Mouse (Mus musculus) MEL (cell line): Measurements from ENCODE around the gene Gm20388. TPM values are rescaled to one million over a fixed set of nuclear protein-coding genes. Genes with fewer than 3 reads are reported as not detected.

Experiments used
- DNase-seq: peaks from one replicate; pipeline ENCODE4 v3.0.0; 2011; ENCODE audit warnings: low read depth, low spot score
- H3K27ac ChIP-seq: 2 replicates; pipeline ENCODE4 v1.5.1; 2012; ENCODE audit warnings: low read depth, mild to moderate bottlenecking, control low read depth, low read length, moderate library complexity; ENCODE audit not compliant: control insufficient read depth
- H3K27me3 ChIP-seq, 2 experiments: fragments of 150-350 bp in 1 of 2; sonication (generic) in 1 of 2; 2 replicates each; pipeline ENCODE4 v1.6.1; 2012; ENCODE audit warnings: low read length in 2 of 2, mild to moderate bottlenecking in 2 of 2, improper control_type of control experiment in 1 of 2, moderate library complexity in 1 of 2; ENCODE audit not compliant: insufficient read depth in 2 of 2, control insufficient read depth in 1 of 2
- H3K36me3 ChIP-seq, 2 experiments: 2 replicates each; pipeline ENCODE4 v1.6.1; 2012 to 2014; ENCODE audit warnings: low read length in 2 of 2, improper control_type of control experiment in 1 of 2, inconsistent platforms in 1 of 2, mild to moderate bottlenecking in 1 of 2; ENCODE audit not compliant: insufficient read depth in 2 of 2, control insufficient read depth in 1 of 2
- H3K4me1 ChIP-seq, 2 experiments: fragments of 150-350 bp in 1 of 2; sonication (generic) in 1 of 2; 2 replicates each; pipeline ENCODE4 v1.6.1; 2012; ENCODE audit warnings: low read length in 2 of 2, improper control_type of control experiment in 1 of 2, mild to moderate bottlenecking in 1 of 2; ENCODE audit not compliant: insufficient read depth in 2 of 2, control insufficient read depth in 1 of 2
- H3K4me3 ChIP-seq, 2 experiments: fragments of 150-350 bp in 1 of 2; sonication (generic) in 1 of 2; 2 replicates each; pipeline ENCODE4 v1.5.1; 2012; ENCODE audit warnings: low read depth in 2 of 2, low read length in 2 of 2, mild to moderate bottlenecking in 2 of 2, moderate library complexity in 2 of 2, control low read depth in 1 of 2, improper control_type of control experiment in 1 of 2; ENCODE audit not compliant: control insufficient read depth in 1 of 2, insufficient read depth in 1 of 2
- H3K79me2 ChIP-seq: 2 replicates; pipeline ENCODE4 v1.6.1; 2012; ENCODE audit warnings: mild to moderate bottlenecking, low read length, moderate library complexity; ENCODE audit not compliant: control insufficient read depth, poor library complexity, insufficient read depth
- H3K9ac ChIP-seq: 2 replicates; pipeline ENCODE4 v1.6.1; 2012; ENCODE audit warnings: low read depth, mild to moderate bottlenecking, control low read depth, low read length, moderate library complexity; ENCODE audit not compliant: control insufficient read depth, poor library complexity, severe bottlenecking
- H3K9me3 ChIP-seq: fragments of 150-350 bp; sonication (generic); replicated peaks from 2 replicates; pipeline ENCODE4 v1.6.1; 2012; ENCODE audit warnings: mild to moderate bottlenecking, low read length, improper control_type of control experiment, moderate library complexity; ENCODE audit not compliant: insufficient read depth
- CHD1 ChIP-seq: IDR thresholded peaks from 2 replicates; pipeline ENCODE4 v1.6.1; 2012; ENCODE audit warnings: low read depth, mild to moderate bottlenecking, inconsistent platforms, low read length, improper control_type of control experiment
- ELF1 ChIP-seq: IDR thresholded peaks from 2 replicates; pipeline ENCODE4 v1.6.1; 2014; ENCODE audit warnings: low read depth, mild to moderate bottlenecking, inconsistent platforms, low read length, improper control_type of control experiment, moderate library complexity
- MAFK ChIP-seq: IDR thresholded peaks from 2 replicates; pipeline ENCODE4 v1.6.1; 2011; ENCODE audit warnings: low read depth, mild to moderate bottlenecking, low read length, improper control_type of control experiment, borderline replicate concordance
- MAZ ChIP-seq: IDR thresholded peaks from 2 replicates; pipeline ENCODE4 v1.6.1; 2012; ENCODE audit warnings: low read depth, mild to moderate bottlenecking, inconsistent platforms, low read length, improper control_type of control experiment
- MXI1 ChIP-seq: IDR thresholded peaks from 2 replicates; pipeline ENCODE4 v1.6.1; 2011; ENCODE audit warnings: mild to moderate bottlenecking, low read depth, low read length, improper control_type of control experiment
- MYB ChIP-seq: IDR thresholded peaks from 2 replicates; pipeline ENCODE4 v1.6.1; 2011; ENCODE audit warnings: mild to moderate bottlenecking, low read depth, low read length, improper control_type of control experiment
- POLR2A ChIP-seq, 2 experiments: IDR thresholded peaks; 2 replicates each; pipeline ENCODE4 v1.6.1; 2011 to 2012; ENCODE audit warnings: low read length in 2 of 2, mild to moderate bottlenecking in 2 of 2, control low read depth in 1 of 2, improper control_type of control experiment in 1 of 2, low read depth in 1 of 2, moderate library complexity in 1 of 2; ENCODE audit not compliant: control insufficient read depth in 1 of 2, insufficient read depth in 1 of 2, poor library complexity in 1 of 2
- POLR2AphosphoS2 ChIP-seq: IDR thresholded peaks from 2 replicates; pipeline ENCODE4 v1.6.1; 2011; ENCODE audit warnings: low read length, improper control_type of control experiment
- RCOR1 ChIP-seq: IDR thresholded peaks from 2 replicates; pipeline ENCODE4 v1.6.1; 2012; ENCODE audit warnings: low read depth, mild to moderate bottlenecking, inconsistent platforms, low read length, improper control_type of control experiment
- SIN3A ChIP-seq: IDR thresholded peaks from 2 replicates; pipeline ENCODE4 v1.6.1; 2012; ENCODE audit warnings: low read length, improper control_type of control experiment, inconsistent platforms
- SMC3 ChIP-seq: IDR thresholded peaks from 2 replicates; pipeline ENCODE4 v1.6.1; 2011; ENCODE audit warnings: low read depth, low read length, improper control_type of control experiment
- TAL1 ChIP-seq: IDR thresholded peaks from 2 replicates; pipeline ENCODE4 v1.6.1; 2012; ENCODE audit warnings: mild to moderate bottlenecking, inconsistent platforms, low read length, moderate library complexity, mixed read lengths
- UBTF ChIP-seq: IDR thresholded peaks from 2 replicates; pipeline ENCODE4 v1.6.1; 2012; ENCODE audit warnings: low read depth, mild to moderate bottlenecking, inconsistent platforms, low read length, improper control_type of control experiment, moderate library complexity, borderline replicate concordance; ENCODE audit not compliant: insufficient read depth
- USF1 ChIP-seq: IDR thresholded peaks from 2 replicates; pipeline ENCODE4 v1.6.1; 2014; ENCODE audit warnings: low read depth, mild to moderate bottlenecking, inconsistent platforms, low read length, improper control_type of control experiment, moderate library complexity
- ZC3H11A ChIP-seq: IDR thresholded peaks from 2 replicates; pipeline ENCODE4 v1.6.1; 2012; ENCODE audit warnings: low read depth, mild to moderate bottlenecking, inconsistent platforms, low read length, improper control_type of control experiment
- ZKSCAN1 ChIP-seq: IDR thresholded peaks from 2 replicates; pipeline ENCODE4 v1.6.1; 2012; ENCODE audit warnings: low read depth, mild to moderate bottlenecking, inconsistent platforms, low read length, improper control_type of control experiment, moderate library complexity
- ZMIZ1 ChIP-seq: IDR thresholded peaks from 2 replicates; pipeline ENCODE4 v1.6.1; 2012; ENCODE audit warnings: low read depth, mild to moderate bottlenecking, inconsistent platforms, low read length, improper control_type of control experiment, moderate library complexity
- polyA plus RNA-seq, 2 experiments: library from polyadenylated mRNA; stranded (reverse) in 1 of 2; unstranded in 1 of 2; fragments of >175 nt in 1 of 2; fragments of >200 nt in 1 of 2; gene quantifications; 2 replicates each; pipeline versions ENCODE4 v1.2.1 to v1.2.4; 2012; ENCODE audit warnings: low replicate concordance in 2 of 2, low read depth in 1 of 2; ENCODE audit not compliant: insufficient read length in 2 of 2, insufficient read depth in 1 of 2, missing spikeins in 1 of 2
- total RNA-seq: library from RNA; depleted of rRNA; stranded (reverse); fragments of 300-350 nt; gene quantifications from 2 replicates; pipeline ENCODE4 v1.2.3, GENCODE M21; 2012

Gene Gm20388
- total and polyA plus RNA-seq, 3 experiments, result 11.1 to 17.8 TPM; not detected in 1

GRCm38 (mm10) chr8:123758935-123759334, 3848.3 kb downstream of the Gm20388 start:
- peaks cover 0 to 7% of the 10 kb centered on the region in 2 experiments; a peak in 3 of 4 replicates for H3K27me3 ChIP-seq
- no peak overlapping the region for H3K9ac ChIP-seq
- H3K27ac ChIP-seq, result no peak overlapping the region
- no peaks in the 10 kb centered on the region for H3K9me3 ChIP-seq
- no peak overlapping the region for H3K4me3 ChIP-seq
- H3K4me1 ChIP-seq, result no peaks in the 10 kb centered on the region
- DNase-seq, result no peak
- H3K79me2 ChIP-seq, result no peaks in the 10 kb centered on the region
- no peaks in the 10 kb centered on the region for H3K36me3 ChIP-seq
- no peak for TF ChIP-seq MXI1
- no peak for TF ChIP-seq ZC3H11A
- TF ChIP-seq MAZ, result no peak

- no peak overlapping the region for H3K27ac ChIP-seq
- H3K27me3 ChIP-seq, result peaks cover 0 to 7% of the 10 kb centered on the region in 2 experiments; a peak in 3 of 4 replicates
- no peaks in the 10 kb centered on the region for H3K9me3 ChIP-seq
- no peaks in the 10 kb centered on the region for H3K4me1 ChIP-seq
- no peak overlapping the region for H3K4me3 ChIP-seq
- no peaks in the 10 kb centered on the region for H3K79me2 ChIP-seq
- no peak for DNase-seq
- no peaks in the 10 kb centered on the region for H3K36me3 ChIP-seq
- no peak overlapping the region for H3K9ac ChIP-seq
- no peak for TF ChIP-seq ELF1
- no peak for TF ChIP-seq MAZ
- no peak for TF ChIP-seq ZKSCAN1
- no peak for TF ChIP-seq UBTF
- TF ChIP-seq POLR2AphosphoS2, result no peak
- no peak for TF ChIP-seq RCOR1
- no peak for TF ChIP-seq MAFK
- TF ChIP-seq MYB, result no peak
- no peak for TF ChIP-seq SMC3
- TF ChIP-seq ZC3H11A, result no peak
- no peak for TF ChIP-seq POLR2A (IDR thresholded peaks at IDR 0.05; ENCODE audit: control insufficient read depth in 1 of 2, insufficient read depth in 1 of 2, low read depth in 1 of 2, low read length in 2 of 2, poor library complexity in 1 of 2)
- TF ChIP-seq CHD1, result no peak
- TF ChIP-seq SIN3A, result no peak
- TF ChIP-seq USF1, result no peak
- no peak for TF ChIP-seq TAL1
- TF ChIP-seq ZMIZ1, result no peak
These were observed 3849.3 kb downstream of the Gm20388 start for GRCm38 (mm10) chr8:123759933-123760332.
